Mouse (Mus musculus) limb, embryonic 10.5 days (tissue): Measurements from ENCODE around the gene Rasgef1b. TPM values are rescaled to one million over a fixed set of nuclear protein-coding genes. Genes with fewer than 3 reads are reported as not detected.

Experiments used
- DNase-seq: peaks from one replicate; pipeline ENCODE4 v3.0.0-alpha.2; 2017; ENCODE audit warnings: low spot score
- H3K27ac ChIP-seq: fragments of 300-500 bp; sonication (generic); 2 replicates; pipeline ENCODE4 v1.5.1; 2016; ENCODE audit warnings: mild to moderate bottlenecking
- H3K27me3 ChIP-seq: fragments of 300-500 bp; sonication (generic); 2 replicates; pipeline ENCODE4 v1.6.1; 2016; ENCODE audit warnings: low read depth, mild to moderate bottlenecking; ENCODE audit not compliant: poor library complexity, severe bottlenecking
- H3K36me3 ChIP-seq: fragments of 300-500 bp; sonication (generic); 2 replicates; pipeline ENCODE4 v1.6.1; 2016; ENCODE audit warnings: mild to moderate bottlenecking, moderate library complexity
- H3K4me1 ChIP-seq: fragments of 300-500 bp; sonication (generic); 2 replicates; pipeline ENCODE4 v1.6.1; 2016
- H3K4me3 ChIP-seq: fragments of 300-500 bp; sonication (generic); 2 replicates; pipeline ENCODE4 v1.5.1; 2016; ENCODE audit warnings: mild to moderate bottlenecking, moderate library complexity
- H3K9me3 ChIP-seq: fragments of 300-500 bp; sonication (generic); replicated peaks from 2 replicates; pipeline ENCODE4 v1.6.1; 2016; ENCODE audit warnings: mild to moderate bottlenecking
- WGBS: fragments of 180-500 bp; shearing (Covaris S2); methylation state at CpG from one replicate; pipeline ENCODE4 v1.1.7; 2016; 5-methylcytosine and 5-hydroxymethylcytosine counted together
- polyA plus RNA-seq: library from polyadenylated mRNA; unstranded; fragments of >200 nt; fragmentation: Nextera tagmentation; extraction: Ambion mirVana; gene quantifications from 2 replicates; pipeline ENCODE4 v1.2.1, GENCODE M21; 2016

Rasgef1b gene
- polyA plus RNA-seq, 1 experiment from 2014 or later: 32.5 TPM

GRCm38 (mm10) chr5:99214400-99214799 is 514.5 kb downstream of the Rasgef1b start:
- Histone ChIP-seq H3K36me3 (peaks cover 42% of the 10 kb centered on the region), H3K9me3 (no peaks in the 10 kb centered on the region), H3K4me3 (no peak overlapping the region), H3K4me1 (no peaks in the 10 kb centered on the region), H3K27ac (no peak overlapping the region), H3K27me3 (no peaks in the 10 kb centered on the region)
- no peak for DNase-seq
- WGBS: 93% methylated on average over 6 of the region's 6 CpGs

GRCm38 (mm10) chr5:99213211-99213610 is 515.7 kb downstream of the Rasgef1b start:
- no peak for DNase-seq
- Histone ChIP-seq H3K27ac (no peak overlapping the region), H3K36me3 (peaks cover 30% of the 10 kb centered on the region), H3K9me3 (no peaks in the 10 kb centered on the region), H3K4me1 (no peaks in the 10 kb centered on the region), H3K4me3 (no peak overlapping the region), H3K27me3 (no peaks in the 10 kb centered on the region)
- 94% methylated on average over 6 of the region's 6 CpGs for WGBS

- 79% methylated on average over 2 of the region's 2 CpGs for WGBS
- no peak for DNase-seq
- H3K27me3 ChIP-seq: peaks cover 14% of the 10 kb centered on the region
- H3K27ac ChIP-seq: no peak overlapping the region; the same call in 1 of the 2 replicates
- no peaks in the 10 kb centered on the region for H3K4me1 ChIP-seq
- no peaks in the 10 kb centered on the region for H3K36me3 ChIP-seq
- H3K9me3 ChIP-seq: no peaks in the 10 kb centered on the region
- H3K4me3 ChIP-seq: no peak overlapping the region
These were observed 525.4 kb downstream of the Rasgef1b start for GRCm38 (mm10) chr5:99203475-99203874.

GRCm38 (mm10) chr5:99202074-99202837 is 526.6 kb downstream of the Rasgef1b start:
- Histone ChIP-seq H3K9me3 (no peaks in the 10 kb centered on the region), H3K27ac (peak overlapping the region; percentile 17; the same call in 1 of the 2 replicates), H3K27me3 (peaks cover 14% of the 10 kb centered on the region), H3K36me3 (no peaks in the 10 kb centered on the region), H3K4me1 (no peaks in the 10 kb centered on the region), H3K4me3 (no peak overlapping the region)
- WGBS: 61% methylated on average over 15 of the region's 15 CpGs
- peak; percentile 65 for DNase-seq

- WGBS: 96% methylated on average over 5 of the region's 5 CpGs
- Histone ChIP-seq H3K4me1 (peaks cover 17% of the 10 kb centered on the region), H3K9me3 (no peaks in the 10 kb centered on the region), H3K27me3 (no peaks in the 10 kb centered on the region), H3K27ac (no peak overlapping the region), H3K4me3 (no peak overlapping the region), H3K36me3 (no peaks in the 10 kb centered on the region)
- no peak for DNase-seq
These were observed 533.4 kb downstream of the Rasgef1b start for GRCm38 (mm10) chr5:99195436-99195835.

- Histone ChIP-seq H3K9me3 (no peaks in the 10 kb centered on the region), H3K4me3 (0 out of 2 replicates have a peak overlapping the region, but pooled peaks have one; percentile 15), H3K27me3 (no peaks in the 10 kb centered on the region), H3K4me1 (peaks cover 21% of the 10 kb centered on the region), H3K27ac (peak overlapping the region; percentile 87), H3K36me3 (no peaks in the 10 kb centered on the region)
- WGBS: 48% methylated on average over 26 of the region's 26 CpGs
- peak; percentile 59 for DNase-seq
These were observed 537.7 kb downstream of the Rasgef1b start for GRCm38 (mm10) chr5:99190941-99191800.

- Histone ChIP-seq H3K4me3 (no peak overlapping the region), H3K9me3 (0 out of 2 replicates have a peak, but pooled peaks cover 2% of the 10 kb centered on the region)
- WGBS: 90% methylated on average over 7 of the region's 7 CpGs
These were observed 545.2 kb downstream of the Rasgef1b start for GRCm38 (mm10) chr5:99183637-99184036.

GRCm38 (mm10) chr5:99174608-99175385 is 554.1 kb downstream of the Rasgef1b start:
- no peak overlapping the region for H3K4me3 ChIP-seq
- H3K4me1 ChIP-seq: peaks cover 19% of the 10 kb centered on the region
- 55% methylated on average over 8 of the region's 8 CpGs for WGBS
- no peak overlapping the region for H3K27ac ChIP-seq
- no peaks in the 10 kb centered on the region for H3K9me3 ChIP-seq
- no peaks in the 10 kb centered on the region for H3K36me3 ChIP-seq
- no peak for DNase-seq
- H3K27me3 ChIP-seq: no peaks in the 10 kb centered on the region

More at GRCm38 (mm10) chr5:99183637-99184036, 545.2 kb downstream of the Rasgef1b start:
- DNase-seq: no peak
- Histone ChIP-seq H3K27ac (no peak overlapping the region), H3K36me3 (no peaks in the 10 kb centered on the region), H3K4me1 (no peaks in the 10 kb centered on the region), H3K27me3 (no peaks in the 10 kb centered on the region)

- Histone ChIP-seq H3K27ac (peak overlapping the region; percentile 50), H3K27me3 (no peaks in the 10 kb centered on the region), H3K9me3 (no peaks in the 10 kb centered on the region), H3K36me3 (no peaks in the 10 kb centered on the region), H3K4me3 (no peak overlapping the region), H3K4me1 (peaks cover 47% of the 10 kb centered on the region)
- no peak for DNase-seq
- 59% methylated on average over 4 of the region's 4 CpGs for WGBS
These were observed 559.0 kb downstream of the Rasgef1b start for GRCm38 (mm10) chr5:99169836-99170235.

- Histone ChIP-seq H3K27ac (no peak overlapping the region), H3K9me3 (no peaks in the 10 kb centered on the region), H3K4me3 (no peak overlapping the region), H3K4me1 (peaks cover 49% of the 10 kb centered on the region), H3K36me3 (no peaks in the 10 kb centered on the region), H3K27me3 (no peaks in the 10 kb centered on the region)
- 91% methylated on average over 5 of the region's 5 CpGs for WGBS
- no peak for DNase-seq
These were observed 561.1 kb downstream of the Rasgef1b start for GRCm38 (mm10) chr5:99167767-99168166.
